Mouse (Mus musculus): ENCODE measurements at regions not wholly inside any gene's neighbourhood (a gene's known extent, or its start where the extent isn't known, plus 50 kb on each side); places are given as distances from the start of the nearest gene placed in this dataset.

DNA sequence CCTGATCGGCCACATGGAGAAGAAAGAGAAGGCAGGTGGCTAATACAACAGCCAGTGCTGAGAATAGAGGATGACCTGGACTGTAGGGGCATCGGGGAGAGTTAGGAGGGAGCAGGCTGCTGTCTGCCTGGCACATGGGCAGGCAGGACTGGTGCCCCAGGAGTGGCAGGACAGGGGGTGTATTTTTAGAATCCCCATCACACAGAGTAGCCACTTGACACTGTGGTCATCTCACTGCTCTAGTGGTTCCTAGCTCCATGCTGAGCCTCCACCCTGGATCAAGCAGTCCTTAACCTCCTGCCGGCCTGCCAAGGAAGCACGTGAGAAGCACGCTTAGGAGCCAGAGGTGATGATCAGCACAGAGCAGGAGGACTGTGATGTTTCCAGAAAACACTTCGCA lies 119.7 kb downstream of the Sec61b start:
- Histone ChIP-seq H3K4me1 (replicated peaks; ENCODE audit: control insufficient read depth in 2 of 2, insufficient read depth in 2 of 2, low read length in 1 of 2) (no peaks in the 10 kb centered on the region), H3K4me2 (ENCODE audit: low read depth) (no peak overlapping the region), H3K27ac (no peak overlapping the region), H3K9ac (replicated peaks) (no peak overlapping the region), H3K36me3 (replicated peaks; ENCODE audit: control insufficient read depth, insufficient read depth, low read depth) (no peaks in the 10 kb centered on the region), H3K9me3 (ENCODE audit: control insufficient read depth, low read length) (no peaks in the 10 kb centered on the region), H3K4me3 (ENCODE audit: insufficient read depth in 1 of 2, low read depth in 2 of 2, low read length in 2 of 2) (no peak overlapping the region), H3K27me3 (ENCODE audit: control insufficient read depth, insufficient read depth, low read length) (no peaks in the 10 kb centered on the region)
- DNase-seq (ENCODE audit: low read depth in 3 of 3, low spot score in 3 of 3): no peak
- no peak for ATAC-seq (ENCODE audit: insufficient read depth)
- TF ChIP-seq CTCF (IDR thresholded peaks at IDR 0.05; ENCODE audit: low read depth): no peak
- no peak for TF ChIP-seq EP300 (IDR thresholded peaks at IDR 0.05; ENCODE audit: low read depth)
- 71% methylated on average over 6 of the region's 6 CpGs for WGBS (ENCODE audit: insufficient replicate concordance)

DNA sequence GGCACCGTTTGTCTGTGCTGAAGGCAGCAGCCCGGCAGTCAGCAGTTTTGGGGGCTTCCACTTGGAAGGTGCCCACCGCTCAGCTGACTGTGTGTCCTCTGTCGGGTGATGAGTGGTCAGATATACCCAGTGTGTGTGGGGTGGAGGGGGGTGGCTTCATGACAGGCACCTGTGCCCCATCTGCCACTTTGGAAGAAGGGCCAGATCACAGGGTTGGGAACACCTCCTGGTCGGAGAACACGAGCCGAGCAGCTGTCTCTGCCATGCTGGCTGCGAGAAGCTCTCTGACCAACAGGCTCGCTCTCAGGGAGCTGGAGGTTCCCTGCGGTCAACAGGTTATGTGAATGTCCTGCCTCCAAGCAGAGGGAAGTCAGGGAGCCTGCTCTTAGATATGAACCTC lies 121.4 kb downstream of the Sec61b start:
- Histone ChIP-seq H3K36me3 (replicated peaks; ENCODE audit: control insufficient read depth, insufficient read depth, low read depth) (no peaks in the 10 kb centered on the region), H3K9me3 (ENCODE audit: control insufficient read depth, low read length) (no peaks in the 10 kb centered on the region), H3K4me2 (ENCODE audit: low read depth) (no peak overlapping the region), H3K27ac (no peak overlapping the region), H3K4me1 (replicated peaks; ENCODE audit: control insufficient read depth in 2 of 2, insufficient read depth in 2 of 2, low read length in 1 of 2) (no peaks in the 10 kb centered on the region), H3K9ac (replicated peaks) (no peak overlapping the region), H3K4me3 (ENCODE audit: insufficient read depth in 1 of 2, low read depth in 2 of 2, low read length in 2 of 2) (no peak overlapping the region), H3K27me3 (ENCODE audit: control insufficient read depth, insufficient read depth, low read length) (no peaks in the 10 kb centered on the region)
- ATAC-seq (ENCODE audit: insufficient read depth) (no peak), DNase-seq (ENCODE audit: low read depth in 3 of 3, low spot score in 3 of 3) (no peak)
- TF ChIP-seq EP300 (IDR thresholded peaks at IDR 0.05; ENCODE audit: low read depth): no peak
- TF ChIP-seq CTCF (IDR thresholded peaks at IDR 0.05; ENCODE audit: low read depth): no peak
- WGBS (ENCODE audit: insufficient replicate concordance): 62% methylated on average over 10 of the region's 10 CpGs

DNA sequence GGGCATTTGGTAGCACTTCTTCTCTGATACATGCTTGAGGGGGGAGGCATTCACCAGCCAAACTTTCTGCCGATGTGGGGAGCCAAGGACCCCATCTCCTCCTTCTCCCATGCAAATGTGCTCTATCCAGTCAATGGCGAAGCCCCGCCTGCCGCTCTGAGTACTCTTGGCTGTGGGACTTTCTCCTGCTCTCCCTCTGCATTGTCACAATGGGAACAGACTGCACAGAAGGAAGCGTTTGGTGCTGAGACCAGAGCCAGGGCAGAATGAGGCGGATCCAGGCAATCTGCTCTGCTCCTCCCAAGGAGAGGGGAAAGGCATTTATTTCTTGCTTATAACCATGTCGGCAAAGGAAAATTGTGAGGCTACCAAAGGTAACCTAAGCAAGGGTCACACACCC lies 123.1 kb downstream of the Sec61b start:
- no peaks in the 10 kb centered on the region for H3K9me3 ChIP-seq (ENCODE audit: control insufficient read depth, low read length)
- TF ChIP-seq CTCF (IDR thresholded peaks at IDR 0.05; ENCODE audit: low read depth) (no peak), EP300 (IDR thresholded peaks at IDR 0.05; ENCODE audit: low read depth) (no peak)
- H3K9ac ChIP-seq (replicated peaks): no peak overlapping the region
- no peak for ATAC-seq (ENCODE audit: insufficient read depth)
- no peaks in the 10 kb centered on the region for H3K27me3 ChIP-seq (ENCODE audit: control insufficient read depth, insufficient read depth, low read length)
- no peaks in the 10 kb centered on the region for H3K4me1 ChIP-seq (replicated peaks; ENCODE audit: control insufficient read depth in 2 of 2, insufficient read depth in 2 of 2, low read length in 1 of 2)
- H3K27ac ChIP-seq: no peak overlapping the region
- no peaks in the 10 kb centered on the region for H3K36me3 ChIP-seq (replicated peaks; ENCODE audit: control insufficient read depth, insufficient read depth, low read depth)
- WGBS (ENCODE audit: insufficient replicate concordance): 64% methylated on average over 7 of the region's 7 CpGs
- H3K4me2 ChIP-seq (ENCODE audit: low read depth): no peak overlapping the region
- DNase-seq (ENCODE audit: low read depth in 3 of 3, low spot score in 3 of 3): no peak
- no peak overlapping the region for H3K4me3 ChIP-seq (ENCODE audit: insufficient read depth in 1 of 2, low read depth in 2 of 2, low read length in 2 of 2)

DNA sequence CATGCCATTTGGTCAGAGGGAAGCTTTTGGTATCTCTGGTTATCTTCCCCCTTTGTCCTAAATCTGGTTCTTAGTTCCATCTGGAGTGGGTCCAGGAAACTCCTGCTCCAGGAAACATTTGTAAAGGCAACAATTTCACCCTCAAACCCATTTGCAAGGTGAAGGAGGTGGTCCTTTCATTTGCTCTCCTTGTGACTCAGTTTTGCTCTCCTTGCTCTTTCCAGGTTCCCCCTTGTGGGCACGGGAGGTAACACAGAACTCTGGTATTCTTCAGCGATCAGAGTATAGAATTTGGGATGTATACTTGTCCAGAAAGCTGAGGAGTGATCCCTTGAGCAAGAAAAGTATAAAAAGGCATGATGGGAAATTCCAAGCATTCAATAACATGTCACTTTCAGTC lies 123.8 kb downstream of the Sec61b start:
- DNase-seq (ENCODE audit: low read depth in 3 of 3, low spot score in 3 of 3): no peak
- peak; percentile 28; the same call in 1 of the 2 replicates for TF ChIP-seq CTCF (IDR thresholded peaks at IDR 0.05; ENCODE audit: low read depth)
- no peak for TF ChIP-seq EP300 (IDR thresholded peaks at IDR 0.05; ENCODE audit: low read depth)

DNA sequence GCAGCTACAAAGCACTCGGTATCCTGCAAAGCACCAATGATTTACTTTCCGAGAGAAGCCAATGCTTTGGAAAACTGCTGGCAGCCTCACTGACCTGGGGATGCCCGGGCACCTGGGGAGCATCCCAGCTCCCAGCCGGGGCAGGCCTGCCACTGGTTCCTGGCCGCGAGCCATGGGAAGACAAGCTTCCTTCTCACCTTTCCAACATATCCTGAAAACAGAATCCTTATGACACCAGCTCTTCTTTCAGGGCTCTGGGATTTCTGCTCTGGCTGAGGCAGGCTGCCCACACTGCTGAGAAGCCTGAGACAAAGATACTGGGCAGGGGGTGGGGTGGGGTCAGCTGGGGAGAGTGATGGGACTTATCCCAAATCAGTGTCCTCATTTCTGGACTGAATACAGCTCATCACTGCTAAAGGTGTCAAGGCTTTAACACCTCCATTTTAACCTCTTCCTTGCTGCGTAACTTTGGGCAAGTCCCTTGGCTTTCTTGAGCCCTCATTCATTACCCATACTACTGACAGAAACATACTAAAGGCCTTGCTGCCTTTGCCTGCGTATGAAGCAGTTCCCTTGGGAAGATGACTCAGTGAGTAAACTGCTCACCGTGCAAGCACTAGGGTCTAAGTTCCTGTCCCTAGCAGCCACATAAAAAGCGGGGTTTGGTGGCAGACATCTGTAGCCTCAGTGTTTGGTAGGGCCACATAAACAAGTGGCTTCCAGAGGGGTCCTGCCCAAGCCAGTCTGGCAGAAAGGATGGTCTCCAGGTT lies 127.0 kb downstream of the Sec61b start:
- Histone ChIP-seq H3K27me3 (ENCODE audit: control insufficient read depth, insufficient read depth, low read length) (no peaks in the 10 kb centered on the region), H3K9ac (replicated peaks) (no peak overlapping the region), H3K4me1 (replicated peaks; ENCODE audit: control insufficient read depth in 2 of 2, insufficient read depth in 2 of 2, low read length in 1 of 2) (no peaks in the 10 kb centered on the region), H3K4me2 (ENCODE audit: low read depth) (no peak overlapping the region), H3K4me3 (ENCODE audit: insufficient read depth in 1 of 2, low read depth in 2 of 2, low read length in 2 of 2) (no peak overlapping the region), H3K9me3 (ENCODE audit: control insufficient read depth, low read length) (no peaks in the 10 kb centered on the region), H3K36me3 (replicated peaks; ENCODE audit: control insufficient read depth, insufficient read depth, low read depth) (no peaks in the 10 kb centered on the region), H3K27ac (no peak overlapping the region)
- WGBS (ENCODE audit: insufficient replicate concordance): 62% methylated on average over 10 of the region's 10 CpGs
- no peak for ATAC-seq (ENCODE audit: insufficient read depth)
- no peak for TF ChIP-seq EP300 (IDR thresholded peaks at IDR 0.05; ENCODE audit: low read depth)
- TF ChIP-seq CTCF (IDR thresholded peaks at IDR 0.05; ENCODE audit: low read depth): no peak
- DNase-seq (ENCODE audit: low read depth in 3 of 3, low spot score in 3 of 3): no peak

More for the DNA sequence above, 123.8 kb downstream of the Sec61b start:
- Histone ChIP-seq H3K9me3 (ENCODE audit: control insufficient read depth, low read length) (no peaks in the 10 kb centered on the region), H3K4me2 (ENCODE audit: low read depth) (no peak overlapping the region), H3K27me3 (ENCODE audit: control insufficient read depth, insufficient read depth, low read length) (no peaks in the 10 kb centered on the region), H3K9ac (replicated peaks) (no peak overlapping the region), H3K4me1 (replicated peaks; ENCODE audit: control insufficient read depth in 2 of 2, insufficient read depth in 2 of 2, low read length in 1 of 2) (no peaks in the 10 kb centered on the region), H3K36me3 (replicated peaks; ENCODE audit: control insufficient read depth, insufficient read depth, low read depth) (no peaks in the 10 kb centered on the region), H3K27ac (no peak overlapping the region), H3K4me3 (ENCODE audit: insufficient read depth in 1 of 2, low read depth in 2 of 2, low read length in 2 of 2) (no peak overlapping the region)
- ATAC-seq (ENCODE audit: insufficient read depth): no peak
- 18% methylated on average over 2 of the region's 2 CpGs for WGBS (ENCODE audit: insufficient replicate concordance)
